Mouse (Mus musculus) spleen, adult 12 weeks (tissue): ENCODE measurements around the gene Zdhhc9.

Experiments
- DNase-seq: peaks from one replicate; pipeline ENCODE4 v3.0.0; 2022; ENCODE audit warnings: low spot score

Zdhhc9 gene

DNA sequence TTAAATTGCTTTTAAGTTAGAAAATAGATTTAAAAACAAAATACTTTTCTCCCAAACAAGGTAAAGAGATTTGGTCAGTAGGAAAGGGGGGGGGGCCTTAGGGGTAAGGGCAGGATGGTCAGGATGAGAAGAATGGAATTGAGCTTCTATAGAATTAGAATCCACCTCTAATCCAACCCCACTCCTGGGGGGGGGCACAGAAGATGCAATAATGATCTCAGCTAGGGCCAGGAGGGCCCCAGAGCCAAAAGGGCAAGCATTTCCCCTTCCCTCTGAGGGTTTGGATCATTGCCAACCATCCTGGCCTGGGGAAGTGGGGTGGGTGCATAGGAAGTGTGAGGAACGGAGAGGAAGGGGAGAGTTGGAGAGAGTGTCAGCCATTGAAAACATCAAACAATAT lies 38.3 kb downstream of the Zdhhc9 start:
- no peak for DNase-seq

GRCm38 (mm10) chrX:48169892-48170291 lies 38.8 kb downstream of the Zdhhc9 start:
- no peak for DNase-seq

- DNase-seq = no peak
Measured at GRCm38 (mm10) chrX:48158229-48158919, 50.3 kb downstream of the Zdhhc9 start.

- DNase-seq = no peak
Measured at GRCm38 (mm10) chrX:48157396-48157795, 51.3 kb downstream of the Zdhhc9 start.

DNA sequence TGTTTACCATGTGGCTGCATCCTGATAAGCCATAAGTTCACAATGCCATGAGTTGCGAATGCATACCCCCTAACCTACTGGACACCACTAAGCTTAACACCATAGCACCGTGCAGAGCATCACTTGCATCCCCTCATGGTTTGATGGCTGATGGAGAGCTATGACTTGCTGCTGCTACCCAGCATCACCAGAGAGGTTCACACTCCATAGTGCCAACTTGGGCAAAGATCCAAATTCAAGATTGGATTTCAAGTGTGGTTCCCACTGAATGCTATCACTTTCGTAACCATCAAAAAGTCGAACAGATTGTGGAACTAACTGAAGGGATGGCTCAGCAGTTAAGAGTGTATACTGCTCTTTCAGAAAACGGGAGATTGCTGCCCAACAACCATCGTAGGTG lies 53.2 kb downstream of the Zdhhc9 start:
- DNase-seq = no peak

- DNase-seq = no peak
Measured at GRCm38 (mm10) chrX:48153949-48154348, 54.7 kb downstream of the Zdhhc9 start.

DNA sequence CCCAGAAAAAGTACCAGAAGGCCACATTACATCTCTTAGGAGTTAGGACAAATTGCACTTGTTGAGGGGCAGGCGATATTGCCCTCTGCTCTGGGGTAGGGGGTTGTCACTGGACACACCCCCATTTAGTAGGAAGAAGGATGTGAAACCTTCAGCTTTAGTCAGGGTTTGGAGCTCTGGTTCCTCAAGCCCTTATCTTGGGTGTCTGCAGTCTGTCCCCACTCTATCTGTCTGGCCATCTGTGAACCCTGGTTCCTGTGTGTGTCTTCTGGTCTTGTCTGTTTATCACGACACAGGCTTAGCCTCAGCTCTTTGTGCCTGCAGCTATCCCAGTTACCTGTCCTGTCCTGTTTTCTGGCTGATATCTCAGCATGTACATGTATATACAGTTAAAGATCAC lies 55.3 kb downstream of the Zdhhc9 start:
- no peak for DNase-seq

GRCm38 (mm10) chrX:48152106-48152505 lies 56.6 kb downstream of the Zdhhc9 start:
- DNase-seq = no peak

DNA sequence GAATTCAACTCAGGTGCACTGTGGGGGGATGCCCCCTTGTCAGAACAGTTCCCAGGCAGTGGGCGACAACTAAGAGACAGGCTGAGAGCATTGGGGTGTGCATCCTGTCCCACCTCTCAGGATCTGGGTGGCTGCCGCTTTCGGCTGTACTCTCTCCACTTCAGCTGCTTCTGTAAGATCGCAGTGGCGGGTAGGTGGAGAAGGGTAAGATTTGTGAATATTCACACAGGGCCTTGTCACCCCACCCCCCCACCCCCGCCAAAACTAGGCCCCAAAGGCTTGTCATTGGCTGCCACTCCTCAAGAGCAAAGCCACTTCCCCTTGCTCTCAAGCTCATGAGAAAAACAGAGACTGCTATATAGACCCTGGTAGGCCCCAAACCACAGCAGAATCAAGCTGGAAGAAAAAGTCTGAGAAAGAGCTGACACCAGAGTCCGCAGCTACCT lies 60.9 kb downstream of the Zdhhc9 start:
- peak; percentile 10 for DNase-seq

DNA sequence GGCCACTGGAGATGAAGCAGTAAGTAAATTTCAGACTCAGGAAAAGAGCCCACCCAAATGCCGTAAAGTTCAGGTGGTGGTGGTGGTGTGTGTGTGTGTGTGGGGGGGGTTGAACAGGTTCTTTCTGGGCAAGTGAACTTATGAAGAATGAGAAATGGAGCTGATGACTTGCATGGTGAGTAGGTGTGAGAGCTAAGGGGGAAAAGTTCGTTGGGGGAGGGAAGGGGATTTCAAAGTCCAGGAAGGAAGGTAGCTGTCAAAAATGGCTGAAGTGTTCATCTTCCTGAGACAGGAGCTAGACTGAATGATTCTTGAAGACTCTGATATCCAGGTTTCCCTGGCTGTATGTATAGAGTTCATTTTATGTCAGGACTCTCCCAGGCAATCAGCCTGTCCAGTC lies 61.5 kb downstream of the Zdhhc9 start:
- no peak for DNase-seq

DNA sequence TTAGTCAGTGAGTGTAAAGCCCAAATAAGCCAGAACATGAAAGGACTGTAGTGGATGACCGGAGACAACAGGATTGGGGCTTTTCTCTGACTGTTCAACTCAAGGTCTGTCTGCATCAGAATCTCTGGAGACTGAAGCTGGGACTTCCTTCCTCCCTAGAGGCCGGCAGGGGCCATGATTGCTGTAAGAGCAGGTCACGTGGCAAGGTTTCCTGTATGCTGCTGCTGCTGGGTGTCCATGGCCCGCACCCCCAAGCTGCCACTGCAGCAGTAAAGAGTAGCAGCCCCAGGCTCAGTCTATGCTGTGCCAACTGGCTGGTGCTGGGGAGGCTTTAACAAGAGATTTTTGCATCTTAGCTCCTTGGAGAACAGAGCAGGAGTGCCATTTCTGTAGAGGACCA lies 62.4 kb downstream of the Zdhhc9 start, which contains the start of gene Sash3:
Gene Sash3, plus strand, starts transcription at position 175 of the 400 bp plus-strand sequence.
- peak; percentile 21 for DNase-seq

DNA sequence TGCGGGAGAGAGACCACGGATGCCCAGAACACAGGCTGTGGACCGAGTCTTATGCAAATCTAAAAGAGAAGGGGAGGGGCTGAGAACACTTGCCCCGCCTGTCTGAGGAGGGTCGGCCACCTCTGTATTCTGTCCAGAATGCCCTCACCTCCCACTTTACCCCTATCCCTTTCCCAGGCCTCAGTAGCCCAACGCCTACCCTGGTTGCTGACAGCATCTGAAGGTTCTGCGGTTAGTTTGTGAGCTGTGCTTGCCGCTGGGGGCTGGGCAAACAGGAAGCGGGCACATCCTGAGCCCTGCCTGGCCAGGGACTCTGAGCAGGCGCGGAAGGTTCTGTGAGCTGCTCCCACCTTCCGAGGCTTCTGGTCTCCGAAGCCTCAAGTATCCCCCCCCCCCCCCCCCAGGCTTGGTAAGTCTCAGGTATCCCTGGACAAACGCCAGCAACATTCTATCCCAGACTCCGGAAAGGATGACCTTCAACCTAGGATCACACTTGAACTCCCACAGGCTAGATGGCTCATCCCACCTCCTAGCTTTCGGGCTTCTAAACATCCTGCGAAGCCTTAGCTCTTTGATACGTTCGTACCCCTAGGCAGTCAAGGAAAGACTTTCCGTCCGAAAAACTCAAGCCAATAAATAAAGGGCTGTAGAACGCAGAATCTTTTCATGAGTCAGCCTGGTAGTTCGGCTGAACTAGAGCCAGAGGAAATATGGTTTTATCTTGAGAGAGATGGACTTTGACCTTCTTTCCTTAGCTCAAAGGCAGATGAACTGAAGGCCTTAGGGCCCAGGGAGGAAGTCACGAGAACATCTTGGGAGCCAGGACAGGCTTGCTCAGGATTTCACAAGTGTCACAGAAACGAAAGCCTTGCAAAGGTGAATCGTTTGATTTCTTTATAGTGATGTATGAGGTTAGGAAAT lies 65.0 kb downstream of the Zdhhc9 start:
- DNase-seq = peak; percentile 12

DNA sequence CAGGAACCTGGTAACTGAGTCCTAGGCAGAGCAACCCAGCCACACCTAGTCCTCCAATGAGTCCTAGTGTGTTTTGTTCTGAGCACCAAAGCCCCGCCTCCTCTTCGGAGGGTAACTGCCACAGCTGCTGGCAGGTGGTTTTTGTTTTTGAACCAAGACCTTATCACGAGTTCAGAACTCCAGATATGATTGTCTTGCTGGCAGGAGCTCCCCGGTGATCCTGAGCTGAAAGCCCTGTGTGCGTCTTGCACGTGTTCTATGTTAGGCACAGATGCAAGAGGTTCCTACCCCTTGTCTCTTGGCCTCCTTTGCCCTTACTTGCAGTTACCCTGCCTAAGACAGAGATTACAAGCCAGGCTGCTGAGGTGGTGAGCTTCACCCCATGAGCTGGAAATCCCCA lies 67.2 kb downstream of the Zdhhc9 start:
- peak; percentile 13 for DNase-seq

DNA sequence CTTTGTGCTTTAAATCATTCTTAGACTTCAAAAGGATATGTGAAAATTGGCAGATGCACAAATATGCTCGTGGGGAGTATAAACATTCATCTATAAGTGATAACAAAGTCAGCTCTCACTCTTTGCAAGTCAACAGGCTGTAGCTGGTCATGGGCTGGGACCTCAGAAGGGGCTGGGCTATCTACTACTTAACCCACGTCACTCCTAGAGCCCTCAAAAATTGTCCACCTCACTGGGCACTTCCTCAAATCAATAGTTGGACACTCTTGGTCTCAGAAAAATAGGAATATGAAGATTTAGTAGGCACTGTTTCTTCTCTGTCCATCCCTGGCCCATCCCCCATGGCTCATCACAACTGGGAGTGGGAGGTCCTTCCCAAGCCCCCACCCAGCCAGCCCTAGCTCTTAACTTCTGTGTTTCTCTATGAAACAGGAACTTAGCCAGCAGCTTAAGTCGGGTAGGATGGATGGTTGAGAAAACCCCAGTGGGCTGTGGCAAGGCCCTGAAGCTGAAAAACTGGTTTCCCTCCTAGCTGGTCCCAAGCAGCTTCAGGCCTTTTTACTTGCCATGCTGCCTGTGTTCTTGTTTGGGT lies 68.3 kb downstream of the Zdhhc9 start:
- DNase-seq = no peak

DNA sequence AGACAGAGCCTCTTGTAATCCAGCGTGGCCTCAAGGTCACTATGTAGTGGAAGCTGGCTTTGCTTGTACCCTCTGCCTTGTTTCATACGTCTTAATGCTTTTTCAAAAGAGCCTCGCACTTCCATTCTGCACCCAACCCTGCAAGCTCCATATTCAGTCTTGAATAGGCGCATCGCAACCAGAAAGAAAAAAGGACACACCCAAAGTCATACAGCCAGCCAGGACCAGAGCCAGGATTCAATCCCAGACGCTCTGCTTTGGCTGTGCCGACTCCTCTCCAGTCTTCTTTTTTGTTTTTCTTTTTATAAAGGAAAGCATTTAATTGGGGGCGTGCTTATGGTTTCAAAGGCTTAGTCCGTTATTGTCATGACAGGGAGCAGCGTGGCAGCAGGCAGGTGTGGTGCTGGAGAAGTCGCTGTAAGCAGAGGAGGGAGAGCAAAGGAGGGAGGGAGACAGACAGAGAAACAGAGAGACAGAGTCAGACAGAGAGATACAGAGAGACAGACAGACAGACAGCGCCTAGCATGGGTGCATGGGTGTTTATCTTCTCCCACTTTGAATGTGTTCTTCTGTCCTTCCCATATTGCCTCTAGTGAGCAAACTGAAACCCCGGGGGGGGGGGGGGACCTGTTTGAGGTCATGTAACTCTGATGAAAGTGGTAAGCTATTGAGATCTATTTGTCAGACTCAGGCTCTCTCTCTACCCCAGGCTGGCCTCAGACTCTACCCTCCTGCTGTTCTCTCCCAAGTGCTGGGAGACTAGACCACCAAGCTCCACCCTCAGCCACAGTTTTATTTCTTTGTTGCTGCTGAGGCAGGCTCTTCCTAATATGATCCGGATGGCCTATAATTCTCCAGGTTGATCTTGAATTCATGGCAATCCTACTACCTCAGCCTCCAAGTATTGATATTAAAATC lies 69.1 kb downstream of the Zdhhc9 start:
- no peak for DNase-seq

DNA sequence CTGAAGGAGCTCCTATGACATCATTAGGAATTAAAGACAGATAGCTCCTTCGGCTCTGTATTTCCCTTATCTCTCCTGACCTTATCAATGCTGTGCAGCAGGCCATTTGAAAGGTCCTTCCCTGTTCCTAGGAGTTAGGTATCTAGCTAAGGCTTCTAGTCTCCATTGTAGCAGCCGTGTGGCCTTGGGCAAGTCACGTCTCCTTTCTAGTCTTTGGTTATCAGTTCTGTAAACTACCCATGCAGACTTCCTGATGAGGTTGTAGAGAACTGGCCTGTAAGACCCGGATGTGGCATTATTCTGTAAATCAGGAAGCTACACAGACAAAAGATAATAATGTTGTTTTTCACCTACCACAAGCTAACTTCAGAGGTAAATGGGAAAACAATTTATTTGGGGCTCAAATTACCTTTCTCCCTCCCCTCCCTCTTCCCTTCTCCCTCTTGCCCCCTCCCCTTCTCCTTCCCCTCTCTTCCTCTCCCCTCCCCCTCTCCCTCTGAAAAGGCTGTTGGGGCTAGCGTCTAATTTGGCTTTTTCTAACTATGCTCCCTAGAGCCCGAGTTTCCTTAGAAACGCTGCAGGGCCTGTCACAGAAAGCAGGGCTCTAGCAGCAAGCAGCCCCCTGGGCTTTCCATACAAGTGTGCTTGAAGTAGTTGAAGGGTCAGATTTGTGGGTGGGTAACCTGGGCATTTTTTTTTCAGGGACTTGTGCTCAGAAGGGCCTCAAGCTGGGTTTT lies 70.0 kb downstream of the Zdhhc9 start:
- DNase-seq = no peak

DNA sequence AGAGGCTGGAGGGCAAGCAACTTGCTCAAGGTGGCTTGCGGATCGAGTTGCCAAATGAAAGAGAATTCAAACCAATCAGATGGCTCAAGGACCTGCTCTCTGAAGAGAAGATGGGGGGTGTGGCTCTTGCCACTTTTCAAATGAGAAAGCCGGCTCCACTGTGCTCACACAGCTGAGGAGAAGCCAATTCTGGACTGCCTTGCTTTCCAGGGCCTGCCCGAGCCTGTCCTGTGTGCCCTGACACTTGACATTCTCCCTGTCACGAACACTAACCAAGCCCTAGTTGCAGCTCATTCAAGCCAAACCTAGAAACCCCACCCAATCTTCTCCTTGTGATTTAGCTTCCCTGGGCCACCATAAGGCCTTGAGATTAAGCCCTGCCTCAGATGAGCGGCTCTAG lies 70.7 kb downstream of the Zdhhc9 start:
- no peak for DNase-seq

GRCm38 (mm10) chrX:48136935-48137334 lies 71.7 kb downstream of the Zdhhc9 start:
- DNase-seq = no peak

- no peak for DNase-seq
Measured at GRCm38 (mm10) chrX:48129167-48129566, 79.5 kb downstream of the Zdhhc9 start.

GRCm38 (mm10) chrX:48127502-48128218 lies 81.0 kb downstream of the Zdhhc9 start:
- DNase-seq = no peak
